Mouse (Mus musculus) induced T-regulatory cell, adult 2 months (primary cell): ENCODE results near the gene Olfr99.
"Not testable (repeated sequence)": the region's sequence is repeated elsewhere in the genome, so short reads cannot be mapped to it uniquely, and the experiment has no call there.

ENCODE experiments used
- DNase-seq: peaks from one replicate; pipeline ENCODE4 v3.0.0-alpha.2; 2012; ENCODE audit warnings: low read depth

Olfr99 gene

DNA sequence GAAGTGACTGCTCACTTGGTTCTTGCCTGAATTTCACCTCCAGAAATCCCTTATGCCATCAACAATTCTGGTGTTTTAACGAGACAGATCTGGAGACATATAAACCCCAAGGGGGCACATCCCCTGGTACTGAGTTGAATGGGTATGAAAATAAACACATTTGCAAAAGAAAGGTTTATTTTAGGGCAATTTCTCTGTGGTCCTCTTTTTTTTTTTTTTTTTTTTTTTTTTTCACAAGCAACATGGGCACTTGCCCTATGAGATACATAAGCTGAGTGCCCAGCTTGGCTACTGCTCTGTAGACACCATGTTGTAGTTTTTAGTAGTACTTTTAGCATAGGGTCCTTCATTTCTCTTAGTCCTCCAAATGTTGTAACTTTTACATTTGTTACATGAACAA lies at the start of gene Olfr99:
Gene Olfr99, minus strand, starts transcription at position 101 of the 400 bp plus-strand sequence.
- no peak for DNase-seq

- DNase-seq = no peak
Observed at GRCm38 (mm10) chr17:37316954-37317353, 33.7 kb upstream of the Olfr99 start, which contains the start of gene Olfr102. Gene Olfr102, minus strand, starts transcription at chr17:37317054.

- no peak for DNase-seq
Observed at GRCm38 (mm10) chr17:37310146-37310699, 27.0 kb upstream of the Olfr99 start.

GRCm38 (mm10) chr17:37308483-37308882 lies 25.2 kb upstream of the Olfr99 start:
- DNase-seq = no peak

- no peak for DNase-seq
Observed at GRCm38 (mm10) chr17:37304213-37304612, 21.0 kb upstream of the Olfr99 start, which contains the start of gene Olfr101. Gene Olfr101, minus strand, starts transcription at chr17:37304313.

GRCm38 (mm10) chr17:37280331-37280730 lies 2.9 kb downstream of the Olfr99 start:
- DNase-seq = no peak

GRCm38 (mm10) chr17:37276573-37276972 lies 6.7 kb downstream of the Olfr99 start:
- no peak for DNase-seq

GRCm38 (mm10) chr17:37275626-37276248 lies 7.5 kb downstream of the Olfr99 start:
- DNase-seq = no peak

GRCm38 (mm10) chr17:37270702-37271092 lies 12.6 kb downstream of the Olfr99 start:
- DNase-seq = peak; percentile 95

GRCm38 (mm10) chr17:37270058-37270701 lies 13.1 kb downstream of the Olfr99 start, which contains the start of gene H2-M3:
Gene H2-M3, plus strand, starts transcription at chr17:37270220.
- DNase-seq = peak; percentile 100

- DNase-seq = no peak
Observed at GRCm38 (mm10) chr17:37263626-37264025, 19.6 kb downstream of the Olfr99 start, which contains the start of gene Olfr98. Gene Olfr98, minus strand, starts transcription at chr17:37263749.

GRCm38 (mm10) chr17:37250544-37250943 lies 32.7 kb downstream of the Olfr99 start:
- DNase-seq = peak; percentile 64

GRCm38 (mm10) chr17:37249460-37249859 lies 33.8 kb downstream of the Olfr99 start:
- DNase-seq = no peak

GRCm38 (mm10) chr17:37246715-37247114 lies 36.5 kb downstream of the Olfr99 start:
- DNase-seq = peak; percentile 85

- no peak for DNase-seq
Observed at GRCm38 (mm10) chr17:37242198-37242597, 41.1 kb downstream of the Olfr99 start.

DNA sequence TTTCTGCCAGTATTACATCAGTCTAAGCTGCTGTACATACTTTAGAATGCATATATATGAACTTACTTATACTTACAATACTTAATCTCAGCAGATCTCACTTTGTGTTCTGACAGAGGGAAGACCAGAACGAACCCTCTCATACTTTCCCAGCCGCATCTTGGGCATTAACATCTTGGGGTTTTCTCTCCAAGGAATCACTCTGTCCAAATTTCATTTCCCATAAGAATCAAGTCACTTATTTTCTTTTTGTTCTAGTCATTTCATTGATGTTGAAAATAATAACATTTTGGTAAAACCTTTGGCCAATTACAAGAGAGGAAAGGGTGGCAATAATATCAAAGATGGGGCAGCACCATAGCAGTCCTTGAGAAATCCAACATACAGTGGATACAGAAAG lies 46.0 kb downstream of the Olfr99 start, which contains the start of gene Olfr97:
Gene Olfr97, minus strand, starts transcription at position 101 of the 400 bp plus-strand sequence.
- DNase-seq = not testable (repeated sequence)
